Comparison of ENCODE assay signal across 8 mouse cellular contexts in the genomic region with DNA sequence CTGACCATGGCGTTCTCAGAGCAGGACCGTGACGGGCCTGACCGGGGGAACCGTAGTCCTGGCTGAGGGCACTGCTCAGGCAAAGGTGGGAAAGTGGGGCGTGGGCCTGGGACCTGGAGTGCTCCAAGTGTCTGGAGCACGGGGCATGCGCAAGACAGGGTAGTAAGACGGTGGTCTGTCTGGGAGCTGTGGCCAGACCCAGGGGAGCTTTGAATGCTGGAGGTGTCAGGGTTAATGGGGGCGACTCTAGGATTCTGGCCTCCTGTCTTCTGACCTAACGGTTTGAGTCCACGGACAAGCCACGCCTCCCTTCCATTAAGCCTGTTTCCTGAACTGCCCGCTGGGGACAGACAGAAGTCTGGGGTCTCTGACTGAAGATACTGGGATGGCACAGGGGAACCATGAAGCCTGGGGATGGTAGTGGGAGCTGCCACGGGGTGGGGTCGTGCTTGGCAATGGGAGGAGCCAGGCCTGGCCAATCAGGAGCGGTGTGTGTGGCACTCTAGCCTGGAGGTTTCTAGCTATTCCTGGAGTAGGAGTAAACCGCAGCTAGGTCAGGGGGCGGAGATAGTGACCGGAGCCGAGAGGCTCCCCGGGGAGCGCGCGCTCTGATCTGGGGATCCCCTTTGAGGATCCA. TPM values are rescaled to one million over a fixed set of nuclear protein-coding genes. Genes with fewer than 3 reads are reported as not detected.
A peak's percentile ranks its signal among the peaks of the same experiment; 100 is the strongest.
DNase-seq lines count a peak whose midpoint lies in the region; ATAC-seq and TF ChIP-seq lines count a peak whose summit lies in the region.

No protein-coding gene starts in this region.

- H3K36me3 ChIP-seq in intestine, embryonic 15.5 days: no peaks in the 10 kb centered on the region
- peaks cover 2% of the 10 kb centered on the region; the same call in 1 of the 2 replicates for H3K36me3 ChIP-seq in neural tube, embryonic 13.5 days

- peak overlapping the region; percentile 47 for H3K9ac ChIP-seq in intestine, embryonic 15.5 days
- H3K9ac ChIP-seq in neural tube, embryonic 13.5 days: peak overlapping the region; percentile 52

- H3K27ac ChIP-seq in cortical plate, adult 2 months (ENCODE audit: insufficient read depth, low read length): no peak overlapping the region
- peak overlapping the region; percentile 56 for H3K27ac ChIP-seq in intestine, embryonic 15.5 days
- 0 out of 2 replicates have a peak overlapping the region, but pooled peaks have one; percentile 28 for H3K27ac ChIP-seq in neural tube, embryonic 13.5 days (replicated peaks)

- TF ChIP-seq CTCF in cortical plate, adult 2 months (IDR thresholded peaks at IDR 0.05; ENCODE audit: extremely low read depth, insufficient read depth, low read length): no peak
- TF ChIP-seq CTCF in lung, adult 2 months (IDR thresholded peaks at IDR 0.05; ENCODE audit: insufficient read depth, low read length): no peak

- no peaks in the 10 kb centered on the region for H3K9me3 ChIP-seq in intestine, embryonic 15.5 days
- no peaks in the 10 kb centered on the region for H3K9me3 ChIP-seq in neural tube, embryonic 13.5 days

- H3K4me1 ChIP-seq in cortical plate, adult 2 months (ENCODE audit: control insufficient read depth, insufficient read depth, low read length): peaks cover 1% of the 10 kb centered on the region; the same call in 1 of the 2 replicates
- peaks cover 33% of the 10 kb centered on the region for H3K4me1 ChIP-seq in intestine, embryonic 15.5 days (replicated peaks)
- H3K4me1 ChIP-seq in lung, adult 2 months (ENCODE audit: control insufficient read depth, insufficient read depth, low read length): peaks cover 12% of the 10 kb centered on the region
- peaks cover 35% of the 10 kb centered on the region for H3K4me1 ChIP-seq in neural tube, embryonic 13.5 days (replicated peaks)

- ATAC-seq in intestine, embryonic 15.5 days: peak; percentile 54
- peak; percentile 44 for ATAC-seq in neural tube, embryonic 13.5 days (ENCODE audit: low read depth)

- peak overlapping the region; percentile 81 for H3K4me3 ChIP-seq in cortical plate, adult 2 months (ENCODE audit: insufficient read depth, low read length)
- H3K4me3 ChIP-seq in intestine, embryonic 15.5 days (replicated peaks): peak overlapping the region; percentile 76
- peak overlapping the region; percentile 48 for H3K4me3 ChIP-seq in lung, adult 2 months (replicated peaks; ENCODE audit: extremely low read depth, low read depth, low read length)
- H3K4me3 ChIP-seq in neural tube, embryonic 13.5 days: peak overlapping the region; percentile 71

- intact Hi-C loops in left cerebral cortex, postnatal 4 days (cut with DNase I): no loop called here

- DNase-seq in A20 (ENCODE audit: low read depth, low spot score) (peak; percentile 87), MN1 (ENCODE audit: low spot score) (peak; percentile 63)
- DNase-seq in gastrocnemius, postnatal 4 days (ENCODE audit: low spot score in 2 of 2): peak; percentile 50 to 63
- DNase-seq in lung, adult 2 months: peak; percentile 65
- no peak for DNase-seq in left cerebral cortex, postnatal 4 days

- peak overlapping the region; percentile 87 for H3K4me2 ChIP-seq in intestine, embryonic 15.5 days (replicated peaks)
- H3K4me2 ChIP-seq in neural tube, embryonic 13.5 days: peak overlapping the region; percentile 90

- 8% methylated on average over 25 of the region's 25 CpGs for WGBS in intestine, embryonic 15.5 days
- 10% methylated on average over 25 of the region's 25 CpGs for WGBS in lung, adult 2 months
- WGBS in neural tube, embryonic 13.5 days: 9% methylated on average over 25 of the region's 25 CpGs

- no peaks in the 10 kb centered on the region for H3K27me3 ChIP-seq in intestine, embryonic 15.5 days (replicated peaks)
- peaks cover 9% of the 10 kb centered on the region; the same call in 1 of the 2 replicates for H3K27me3 ChIP-seq in neural tube, embryonic 13.5 days

- no peak for TF ChIP-seq POLR2A in cortical plate, adult 2 months (IDR thresholded peaks at IDR 0.05; ENCODE audit: extremely low read depth, insufficient read depth, low read length)
- TF ChIP-seq POLR2A in lung, adult 2 months (IDR thresholded peaks at IDR 0.05; ENCODE audit: borderline replicate concordance, extremely low read depth, low read depth, low read length): no peak

RNA-seq across cellular contexts. Expression of gene St6galnac6, which starts 8.8 kb away (rescaled TPM):
- polyA plus RNA-seq in cortical plate, adult 2 months (2012; rRNA removed): 101 and 110 TPM in 2 replicates
- total RNA-seq in gastrocnemius, postnatal 4 days (2021): 10 to 100 TPM; 57.4 to 63.6 TPM
- 14.0 and 15.7 TPM in 2 replicates for polyA plus RNA-seq in intestine, embryonic 15.5 days (2015; fragmentation: Nextera tagmentation; extraction: Ambion mirVana)
- polyA plus RNA-seq in lung, adult 2 months (2012; rRNA removed): 59.0 and 59.8 TPM in 2 replicates
- polyA plus RNA-seq in neural tube, embryonic 13.5 days (2015; fragmentation: Nextera tagmentation; extraction: Ambion mirVana): 9.4 and 11.0 TPM in 2 replicates
- total RNA-seq in left cerebral cortex, postnatal 4 days (2021): 10 to 100 TPM; 78.8 to 91.8 TPM

RNA-seq across cellular contexts. Expression of gene Ak1, which starts 13.3 kb away (rescaled TPM):
- polyA plus RNA-seq in cortical plate, adult 2 months (2012; rRNA removed): 118 and 127 TPM in 2 replicates
- total RNA-seq in gastrocnemius, postnatal 4 days (2021): 100 to 1,000 TPM; 892 to 897 TPM
- 19.2 and 19.6 TPM in 2 replicates for polyA plus RNA-seq in intestine, embryonic 15.5 days (2015; fragmentation: Nextera tagmentation; extraction: Ambion mirVana)
- polyA plus RNA-seq in lung, adult 2 months (2012; rRNA removed): 27.6 and 65.9 TPM in 2 replicates
- 74.2 and 75.4 TPM in 2 replicates for polyA plus RNA-seq in neural tube, embryonic 13.5 days (2015; fragmentation: Nextera tagmentation; extraction: Ambion mirVana)
- total RNA-seq in left cerebral cortex, postnatal 4 days (2021): 100 to 1,000 TPM; 100 to 106 TPM

RNA-seq across cellular contexts. Expression of gene St6galnac4, which starts 21.4 kb away (rescaled TPM):
- 34.8 and 36.6 TPM in 2 replicates for polyA plus RNA-seq in cortical plate, adult 2 months (2012; rRNA removed)
- total RNA-seq in gastrocnemius, postnatal 4 days (2021): 10 to 100 TPM; 48.8 to 55.1 TPM
- 16.4 and 18.8 TPM in 2 replicates for polyA plus RNA-seq in intestine, embryonic 15.5 days (2015; fragmentation: Nextera tagmentation; extraction: Ambion mirVana)
- 39.5 and 40.4 TPM in 2 replicates for polyA plus RNA-seq in lung, adult 2 months (2012; rRNA removed)
- polyA plus RNA-seq in neural tube, embryonic 13.5 days (2015; fragmentation: Nextera tagmentation; extraction: Ambion mirVana): 25.3 and 25.9 TPM in 2 replicates
- 10 to 100 TPM; 35.7 to 38.4 TPM for total RNA-seq in left cerebral cortex, postnatal 4 days (2021)

RNA-seq across cellular contexts. Expression of gene 9430097D07Rik, which starts 32.8 kb away (rescaled TPM):
- 1.0 TPM in 2 replicates for polyA plus RNA-seq in cortical plate, adult 2 months (2012; rRNA removed)
- not detected for total RNA-seq in gastrocnemius, postnatal 4 days (2021)
- not detected in 2 replicates for polyA plus RNA-seq in intestine, embryonic 15.5 days (2015; fragmentation: Nextera tagmentation; extraction: Ambion mirVana)
- polyA plus RNA-seq in lung, adult 2 months (2012; rRNA removed): not detected in 2 replicates
- 0.50 and 0.71 TPM in 2 replicates for polyA plus RNA-seq in neural tube, embryonic 13.5 days (2015; fragmentation: Nextera tagmentation; extraction: Ambion mirVana)
- under 1 TPM; 0.62 to 0.84 TPM for total RNA-seq in left cerebral cortex, postnatal 4 days (2021)

RNA-seq across cellular contexts. Expression of gene Pip5kl1, which starts 33.7 kb away (rescaled TPM):
- 31.3 and 37.6 TPM in 2 replicates for polyA plus RNA-seq in cortical plate, adult 2 months (2012; rRNA removed)
- total RNA-seq in gastrocnemius, postnatal 4 days (2021): not detected
- polyA plus RNA-seq in intestine, embryonic 15.5 days (2015; fragmentation: Nextera tagmentation; extraction: Ambion mirVana): 0.56 and 0.69 TPM in 2 replicates
- 0.12 and 0.55 TPM in 2 replicates for polyA plus RNA-seq in lung, adult 2 months (2012; rRNA removed)
- 9.2 and 9.4 TPM in 2 replicates for polyA plus RNA-seq in neural tube, embryonic 13.5 days (2015; fragmentation: Nextera tagmentation; extraction: Ambion mirVana)
- 10 to 100 TPM in 1 of 2 experiments, 1 to 10 TPM in 1; 9.4 to 11.5 TPM for total RNA-seq in left cerebral cortex, postnatal 4 days (2021)
